Mouse (Mus musculus) midbrain, postnatal 0 days (tissue): ENCODE results near the gene Vapb. TPM values are rescaled to one million over a fixed set of nuclear protein-coding genes. Genes with fewer than 3 reads are reported as not detected.

ENCODE experiments used
- ATAC-seq: fragments of 200-750 bp; cut with Nextera tagmentation; 2 replicates; pipeline ENCODE4 v1.8.0; 2017; ENCODE audit warnings: moderate number of reproducible peaks, mild to moderate bottlenecking, moderate TSS enrichment, moderate library complexity; ENCODE audit not compliant: low FRiP score
- DNase-seq: peaks from one replicate; pipeline ENCODE4 v3.0.0-alpha.2; 2015; ENCODE audit warnings: low spot score
- H3K27ac ChIP-seq: fragments of 300-500 bp; sonication (generic); 2 replicates; pipeline ENCODE4 v1.5.1; 2014; ENCODE audit warnings: low read depth, mild to moderate bottlenecking, low read length, mixed read lengths
- H3K27me3 ChIP-seq: fragments of 300-500 bp; sonication (generic); 2 replicates; pipeline ENCODE4 v1.6.1; 2014; ENCODE audit warnings: low read length, control low read depth, mixed read lengths; ENCODE audit not compliant: insufficient read depth
- H3K36me3 ChIP-seq: fragments of 300-500 bp; sonication (generic); 2 replicates; pipeline ENCODE4 v1.6.1; 2014; ENCODE audit warnings: low read length, control low read depth, mixed read lengths; ENCODE audit not compliant: insufficient read depth
- H3K4me1 ChIP-seq: fragments of 300-500 bp; sonication (generic); 2 replicates; pipeline ENCODE4 v1.6.1; 2014; ENCODE audit warnings: mild to moderate bottlenecking, control low read depth, antibody characterized with exemption, low read length, mixed read lengths; ENCODE audit not compliant: insufficient read depth
- H3K4me2 ChIP-seq: fragments of 300-500 bp; sonication (generic); 2 replicates; pipeline ENCODE4 v1.6.1; 2014; ENCODE audit warnings: low read depth, mild to moderate bottlenecking, low read length, mixed read lengths; ENCODE audit not compliant: poor library complexity, severe bottlenecking
- H3K4me3 ChIP-seq: fragments of 300-500 bp; sonication (generic); 2 replicates; pipeline ENCODE4 v1.5.1; 2014; ENCODE audit warnings: low read depth, mild to moderate bottlenecking, low read length, moderate library complexity
- H3K9ac ChIP-seq: fragments of 300-500 bp; sonication (generic); replicated peaks from 2 replicates; pipeline ENCODE4 v1.6.1; 2014; ENCODE audit warnings: mild to moderate bottlenecking, low read length, moderate library complexity, mixed read lengths; ENCODE audit not compliant: poor library complexity, severe bottlenecking
- H3K9me3 ChIP-seq: fragments of 300-500 bp; sonication (generic); 2 replicates; pipeline ENCODE4 v1.6.1; 2016; ENCODE audit warnings: low read length, control low read depth
- CTCF ChIP-seq: IDR thresholded peaks from 2 replicates; pipeline ENCODE4 v1.5.1; 2016; ENCODE audit warnings: antibody characterized with exemption, mild to moderate bottlenecking
- WGBS: fragments of 180-500 bp; shearing (Covaris S2); extraction: QIAGEN DNeasy Blood & Tissue Kit; methylation state at CpG from one replicate; pipeline ENCODE4 v1.1.7; 2014; 5-methylcytosine and 5-hydroxymethylcytosine counted together
- polyA plus RNA-seq: library from polyadenylated mRNA; unstranded; fragments of >200 nt; fragmentation: Nextera tagmentation; extraction: Ambion mirVana; gene quantifications from 2 replicates; pipeline ENCODE4 v1.2.1, GENCODE M21; 2015
- total RNA-seq: library from RNA; depleted of rRNA; stranded (reverse); fragments of >200 nt; gene quantifications from 2 replicates; pipeline ENCODE4 v1.2.3, GENCODE M21; 2014

Gene Vapb
- total and polyA plus RNA-seq, 2 experiments from 2014 or later, result 11.5 to 36.3 TPM

- no peaks in the 10 kb centered on the region for H3K27me3 ChIP-seq
- ATAC-seq (no peak), DNase-seq (no peak)
- no peaks in the 10 kb centered on the region for H3K9me3 ChIP-seq
- no peak overlapping the region for H3K4me2 ChIP-seq
- peaks cover 5% of the 10 kb centered on the region; the same call in 1 of the 2 replicates for H3K4me1 ChIP-seq
- TF ChIP-seq CTCF, result no peak
- H3K36me3 ChIP-seq, result no peaks in the 10 kb centered on the region
- H3K9ac ChIP-seq, result no peak overlapping the region
- no peak overlapping the region for H3K27ac ChIP-seq
- WGBS, result 50% methylated on average over 20 of the region's 20 CpGs
- no peak overlapping the region for H3K4me3 ChIP-seq
Measured at GRCm38 (mm10) chr2:173791904-173792757, 54.8 kb downstream of the Vapb start.

- 93% methylated on average over 12 of the region's 12 CpGs for WGBS
- Histone ChIP-seq H3K4me3 (no peak overlapping the region), H3K27ac (no peak overlapping the region), H3K9ac (no peak overlapping the region), H3K4me2 (no peak overlapping the region), H3K9me3 (no peaks in the 10 kb centered on the region), H3K36me3 (no peaks in the 10 kb centered on the region), H3K27me3 (no peaks in the 10 kb centered on the region), H3K4me1 (peaks cover 5% of the 10 kb centered on the region; the same call in 1 of the 2 replicates)
- no peak for ATAC-seq
- no peak for TF ChIP-seq CTCF
- no peak for DNase-seq
Measured at GRCm38 (mm10) chr2:173794018-173794417, 56.7 kb downstream of the Vapb start.

GRCm38 (mm10) chr2:173794531-173795510 lies 57.5 kb downstream of the Vapb start:
- no peak overlapping the region for H3K9ac ChIP-seq
- WGBS, result 85% methylated on average over 21 of the region's 21 CpGs
- TF ChIP-seq CTCF, result no peak
- no peaks in the 10 kb centered on the region for H3K36me3 ChIP-seq
- H3K4me2 ChIP-seq, result no peak overlapping the region
- no peaks in the 10 kb centered on the region for H3K27me3 ChIP-seq
- H3K9me3 ChIP-seq, result no peaks in the 10 kb centered on the region
- DNase-seq (no peak), ATAC-seq (no peak)
- no peak overlapping the region for H3K27ac ChIP-seq
- H3K4me3 ChIP-seq, result no peak overlapping the region
- peaks cover 5% of the 10 kb centered on the region; the same call in 1 of the 2 replicates for H3K4me1 ChIP-seq

GRCm38 (mm10) chr2:173795801-173796673 lies 58.7 kb downstream of the Vapb start:
- no peaks in the 10 kb centered on the region for H3K36me3 ChIP-seq
- no peaks in the 10 kb centered on the region for H3K9me3 ChIP-seq
- no peak overlapping the region for H3K27ac ChIP-seq
- H3K4me3 ChIP-seq, result no peak overlapping the region
- 81% methylated on average over 15 of the region's 15 CpGs for WGBS
- H3K27me3 ChIP-seq, result no peaks in the 10 kb centered on the region
- no peak overlapping the region for H3K4me2 ChIP-seq
- DNase-seq (no peak), ATAC-seq (no peak)
- peaks cover 5% of the 10 kb centered on the region; the same call in 1 of the 2 replicates for H3K4me1 ChIP-seq
- TF ChIP-seq CTCF, result no peak
- H3K9ac ChIP-seq, result no peak overlapping the region

- no peaks in the 10 kb centered on the region for H3K9me3 ChIP-seq
- ATAC-seq (no peak), DNase-seq (no peak)
- H3K4me3 ChIP-seq, result no peak overlapping the region
- no peak overlapping the region for H3K9ac ChIP-seq
- 80% methylated on average over 4 of the region's 4 CpGs for WGBS
- H3K27me3 ChIP-seq, result no peaks in the 10 kb centered on the region
- H3K4me2 ChIP-seq, result no peak overlapping the region
- no peak for TF ChIP-seq CTCF
- H3K36me3 ChIP-seq, result no peaks in the 10 kb centered on the region
- H3K27ac ChIP-seq, result no peak overlapping the region
- H3K4me1 ChIP-seq, result peaks cover 3% of the 10 kb centered on the region; the same call in 1 of the 2 replicates
Measured at GRCm38 (mm10) chr2:173796674-173796963, 59.3 kb downstream of the Vapb start.
